Mouse (Mus musculus) spleen, postnatal 36 days (tissue): ENCODE data around the gene Slc6a19.
"Not testable (repeated sequence)": the region's sequence is repeated elsewhere in the genome, so short reads cannot be mapped to it uniquely, and the experiment has no call there.

ENCODE experiments used
- DNase-seq, 2 experiments: peaks; one replicate each; pipeline ENCODE4 v3.0.0; 2022; ENCODE audit warnings: low spot score in 2 of 2, mixed read lengths in 1 of 2

The Slc6a19 gene

DNA sequence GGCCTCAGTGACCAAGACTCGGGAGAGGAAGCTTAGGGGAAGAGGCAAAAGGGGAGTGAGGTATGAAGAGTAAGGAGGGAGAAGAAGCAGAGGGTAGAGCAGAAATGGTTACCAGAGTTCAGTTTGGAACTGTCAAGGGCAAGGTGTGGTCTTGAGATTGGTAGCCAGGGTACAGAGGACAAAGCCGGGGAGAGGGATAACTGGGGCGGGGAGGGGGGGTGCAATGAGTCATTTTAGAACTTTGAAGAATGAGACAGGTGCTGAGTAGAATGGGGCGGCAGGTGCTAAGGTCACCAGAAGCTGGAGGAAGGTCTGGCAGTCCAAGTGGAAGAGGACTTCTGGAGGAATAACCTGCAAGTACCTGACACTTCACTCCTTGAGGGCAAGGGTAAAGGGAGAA, 8.5 kb upstream of the Slc6a19 start:
- no peak for DNase-seq

GRCm38 (mm10) chr13:73712228-73712627, 7.6 kb upstream of the Slc6a19 start:
- DNase-seq: no peak

DNA sequence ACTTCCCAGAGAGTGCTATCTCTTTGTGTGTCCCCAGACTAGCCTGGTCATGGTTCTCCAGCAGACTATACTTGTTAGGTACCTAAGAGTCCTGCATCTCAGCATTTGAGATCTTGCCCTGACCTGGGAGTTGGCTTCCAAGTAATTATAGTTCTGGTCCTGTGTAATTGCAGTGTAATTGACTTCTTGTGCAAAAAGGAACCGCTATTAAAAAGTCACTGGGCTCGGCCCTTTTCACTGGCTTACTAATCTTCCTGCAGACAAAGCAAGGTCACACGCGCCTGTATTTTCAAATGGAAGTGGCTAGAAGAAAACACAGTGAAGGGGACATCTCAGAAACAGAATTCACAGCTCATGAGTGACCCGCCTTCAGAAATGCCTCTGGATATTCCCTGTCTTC, 7.1 kb upstream of the Slc6a19 start:
- DNase-seq: no peak

DNA sequence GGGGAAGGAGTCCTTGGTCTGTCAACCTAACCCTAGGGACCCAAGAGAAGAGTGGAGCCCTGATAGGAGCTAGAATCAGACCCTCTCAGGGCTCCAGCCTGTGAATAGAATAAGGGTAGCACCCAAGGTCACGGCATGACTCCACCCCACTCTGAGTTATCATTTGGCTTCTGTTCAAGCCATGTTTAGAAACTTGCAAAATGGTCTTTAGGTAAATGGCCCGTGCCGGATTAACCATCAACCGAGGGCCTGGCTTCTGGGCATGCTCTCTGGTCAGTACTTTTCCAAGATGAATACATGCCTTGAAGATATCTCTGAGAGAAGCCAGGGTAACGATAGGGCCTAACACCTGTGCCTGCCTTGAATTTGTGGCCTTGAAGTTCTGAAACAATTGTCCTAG, 6.6 kb upstream of the Slc6a19 start:
- no peak for DNase-seq

DNA sequence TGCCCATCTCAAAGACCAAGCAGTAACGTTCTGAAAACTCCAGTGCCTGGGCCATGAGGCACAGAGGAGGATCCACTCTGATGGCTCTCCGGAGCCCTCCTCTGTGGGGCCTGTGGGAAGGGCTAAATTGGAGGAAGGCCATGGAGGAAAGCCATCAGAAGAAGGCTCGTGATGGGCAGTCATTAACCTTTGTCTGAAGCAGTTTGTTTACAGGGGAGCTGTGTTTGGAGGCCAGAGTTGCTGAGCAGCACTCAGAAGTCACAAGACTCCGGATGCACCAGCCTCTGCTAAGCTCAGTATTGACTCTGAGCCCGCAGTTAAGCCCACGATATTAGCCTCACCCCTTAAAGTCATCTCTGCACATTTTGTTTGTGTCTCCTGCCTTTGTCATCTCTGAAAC, 4.8 kb upstream of the Slc6a19 start:
- no peak for DNase-seq

GRCm38 (mm10) chr13:73703486-73703885, 1.2 kb downstream of the Slc6a19 start:
- DNase-seq: not testable (repeated sequence)

- peak; percentile 45 to 46 for DNase-seq
These were observed 1.9 kb downstream of the Slc6a19 start for GRCm38 (mm10) chr13:73702776-73703175.

- no peak for DNase-seq
These were observed 3.3 kb downstream of the Slc6a19 start for GRCm38 (mm10) chr13:73701161-73701883.

GRCm38 (mm10) chr13:73700554-73700953, 4.1 kb downstream of the Slc6a19 start:
- DNase-seq: no peak

GRCm38 (mm10) chr13:73699714-73700113, 5.0 kb downstream of the Slc6a19 start:
- DNase-seq: no peak

GRCm38 (mm10) chr13:73696529-73696928, 8.1 kb downstream of the Slc6a19 start:
- no peak for DNase-seq

- DNase-seq: no peak
These were observed 9.7 kb downstream of the Slc6a19 start for GRCm38 (mm10) chr13:73694972-73695371.

- no peak for DNase-seq
These were observed 11.3 kb downstream of the Slc6a19 start for GRCm38 (mm10) chr13:73693333-73693732.

DNA sequence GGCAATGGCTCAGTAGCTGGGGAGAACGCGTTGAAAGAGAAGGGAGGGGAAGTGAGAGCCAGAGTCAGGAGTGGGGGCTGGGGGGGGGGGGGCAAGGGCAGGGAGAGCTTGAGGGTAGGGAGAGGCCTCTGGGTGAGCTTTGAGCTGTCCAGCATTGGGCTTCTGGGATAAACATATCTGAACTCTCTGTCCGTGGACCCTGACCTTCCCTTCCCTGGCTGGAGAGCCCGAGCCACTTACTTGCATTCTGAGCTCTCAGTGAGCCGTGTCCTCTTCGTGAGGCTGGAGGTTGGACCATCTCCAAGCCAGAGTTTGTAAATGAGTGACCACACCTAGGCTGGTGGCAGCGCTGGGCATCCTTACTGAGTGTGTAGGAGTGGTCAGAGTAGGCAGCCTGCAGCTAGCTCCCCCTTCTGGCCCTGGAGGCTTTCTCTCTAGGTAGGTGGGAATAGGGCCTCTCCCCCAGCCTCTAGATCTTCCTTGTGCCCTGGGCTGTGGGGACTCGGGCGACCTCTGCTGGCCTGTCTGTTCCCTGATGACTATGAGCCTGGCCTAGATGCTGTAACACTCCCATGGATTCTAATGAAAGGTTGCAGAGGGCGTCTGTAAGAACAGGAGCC, 12.3 kb downstream of the Slc6a19 start:
- DNase-seq: peak; percentile 44 to 46

GRCm38 (mm10) chr13:73688934-73689333, 15.7 kb downstream of the Slc6a19 start:
- DNase-seq: no peak

DNA sequence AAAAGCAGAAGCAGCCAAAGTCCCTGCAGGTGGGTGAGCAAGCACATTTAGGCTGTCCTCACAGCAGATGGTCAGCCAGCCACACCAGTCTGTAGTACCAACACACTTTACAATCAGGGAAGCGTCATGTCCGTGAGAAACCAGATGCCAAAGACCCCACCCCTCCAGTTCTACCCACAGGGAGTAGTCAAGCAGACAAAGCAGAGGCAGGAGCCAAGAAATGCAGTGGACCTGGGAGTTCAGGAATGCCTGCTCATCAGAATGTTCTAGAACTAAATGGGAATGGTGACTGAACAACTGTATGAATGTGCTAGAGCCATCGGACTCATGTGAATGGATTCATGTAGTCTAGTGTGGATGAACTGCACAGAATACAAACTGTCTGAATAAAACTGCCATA, 17.1 kb downstream of the Slc6a19 start:
- no peak for DNase-seq

DNA sequence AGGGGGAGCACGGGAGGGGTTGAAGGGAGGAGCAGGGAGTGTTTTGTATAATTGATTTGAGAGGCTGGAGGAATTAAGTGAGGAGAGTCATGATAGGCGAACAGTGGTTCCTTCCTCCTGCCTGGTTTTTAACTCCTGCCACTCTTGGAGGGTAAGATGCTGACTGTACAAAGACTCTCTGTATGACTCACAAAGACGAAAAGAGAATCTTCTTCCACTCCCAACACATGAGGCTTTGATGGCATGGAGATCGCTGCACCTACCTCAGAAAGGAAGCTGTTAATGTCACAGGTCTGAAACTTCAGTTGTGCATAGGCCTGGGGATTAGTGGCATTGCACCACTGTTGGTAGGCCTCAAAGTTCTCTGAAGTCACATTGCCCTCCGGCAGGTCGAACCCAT, 19.2 kb downstream of the Slc6a19 start:
- no peak for DNase-seq

DNA sequence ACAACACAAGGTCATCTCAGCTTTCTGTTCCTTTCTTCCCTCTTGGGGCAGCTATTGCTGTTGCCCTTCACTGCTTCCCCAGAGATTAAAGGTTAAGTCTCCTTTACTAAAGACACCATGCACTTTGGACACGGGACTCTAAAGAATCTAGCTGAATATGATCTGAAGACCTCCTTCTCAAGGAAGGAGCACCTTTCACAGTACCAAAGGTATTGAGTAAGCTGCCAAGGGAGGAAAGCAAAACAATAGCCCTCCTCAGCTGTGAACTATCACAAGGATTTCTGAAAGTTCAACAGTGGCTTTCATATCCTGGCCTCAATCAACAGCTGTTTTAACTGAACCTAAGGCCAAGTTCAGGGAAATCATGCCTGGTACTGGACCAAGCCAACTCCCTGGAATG, 20.3 kb downstream of the Slc6a19 start:
- DNase-seq: no peak

DNA sequence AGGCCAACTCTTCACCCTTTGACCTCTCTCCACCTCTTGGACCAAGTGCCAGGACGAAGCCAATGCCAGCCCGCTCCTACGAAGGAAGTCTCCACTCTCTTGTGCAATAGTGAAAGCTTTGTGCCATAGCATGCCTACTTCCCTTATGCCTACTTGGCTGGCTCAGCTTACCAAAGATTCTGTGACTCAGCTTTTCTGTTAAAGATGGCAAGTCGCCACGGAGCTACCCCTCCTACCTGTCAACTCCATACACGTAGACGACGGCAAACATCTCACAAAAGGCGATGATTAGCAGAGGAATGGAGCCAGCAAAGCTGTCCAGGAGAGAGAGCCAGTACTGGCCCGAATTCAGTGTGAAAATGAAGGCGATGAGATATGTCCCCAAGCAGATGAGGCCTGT, 21.0 kb downstream of the Slc6a19 start:
- no peak for DNase-seq

- no peak for DNase-seq
These were observed 22.4 kb downstream of the Slc6a19 start for GRCm38 (mm10) chr13:73682226-73682625.

DNA sequence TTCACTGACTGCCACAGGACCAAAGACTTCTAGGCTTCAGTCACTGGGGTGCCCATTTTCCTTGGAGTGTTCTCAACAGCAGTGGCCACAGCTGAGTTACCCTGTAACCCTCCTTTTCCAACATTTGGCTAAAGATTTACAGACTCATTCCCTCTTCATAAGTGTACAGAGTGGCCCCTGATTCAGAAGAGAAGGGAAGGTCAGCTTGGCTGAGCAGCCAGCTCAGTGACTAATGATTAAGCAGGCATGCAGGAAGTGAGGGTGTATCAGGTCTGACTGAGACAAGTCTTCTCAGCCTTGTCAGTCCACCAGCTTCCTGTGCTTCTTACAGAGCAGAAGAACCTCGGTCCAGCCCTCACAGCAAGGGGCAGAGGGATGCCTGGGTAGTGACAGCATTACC, 24.3 kb downstream of the Slc6a19 start:
- no peak for DNase-seq

GRCm38 (mm10) chr13:73679311-73679710, 25.4 kb downstream of the Slc6a19 start:
- DNase-seq: no peak

- no peak for DNase-seq
These were observed 26.8 kb downstream of the Slc6a19 start, which contains the start of gene Slc6a18 for GRCm38 (mm10) chr13:73677853-73678252. Gene Slc6a18, minus strand, starts transcription at chr13:73678023.

DNA sequence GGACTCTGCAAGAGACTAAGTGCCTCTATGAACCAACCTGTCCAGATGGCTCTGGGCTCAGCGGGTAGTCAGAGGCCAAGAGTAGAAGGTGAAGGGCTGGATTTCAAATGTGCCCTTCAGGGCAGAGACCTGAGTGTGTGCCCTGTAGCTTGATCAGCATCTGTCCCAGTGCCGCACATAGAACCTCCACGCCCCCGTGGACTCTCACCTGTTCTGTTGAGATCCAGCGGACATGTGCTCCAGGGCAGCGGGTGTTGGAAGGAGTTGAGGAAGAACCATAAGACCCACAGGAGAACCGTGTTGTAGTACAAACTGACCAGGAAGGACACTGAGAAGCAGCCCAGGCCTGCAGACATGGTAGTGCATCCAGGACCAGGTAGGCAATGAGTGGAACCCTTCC, 29.5 kb downstream of the Slc6a19 start:
- no peak for DNase-seq
